Mouse (Mus musculus) kidney, adult 2 months (tissue): ENCODE measurements around the gene Eed.

ENCODE experiments used
- CTCF ChIP-seq: fragments of 200-500 bp; conservative IDR thresholded peaks from 2 replicates; pipeline ENCODE4 v1.5.1; 2011; ENCODE audit warnings: low read depth, mild to moderate bottlenecking, control low read depth, low read length, moderate library complexity, mixed read lengths; ENCODE audit not compliant: insufficient read depth, insufficient read length
- POLR2A ChIP-seq: fragments of 200-500 bp; IDR thresholded peaks from one replicate; pipeline ENCODE4 v1.6.1; 2011; ENCODE audit warnings: low read depth, low read length, control low read depth

- TF ChIP-seq CTCF: no peak
- TF ChIP-seq POLR2A: no peak
Observed at GRCm38 (mm10) chr7:89949403-89949802, 31.4 kb downstream of the Eed start.
